Mouse (Mus musculus) neural tube, embryonic 14.5 days (tissue): ENCODE measurements at regions not wholly inside any gene's neighbourhood (a gene's known extent, or its start where the extent isn't known, plus 50 kb on each side); places are given as distances from the start of the nearest gene placed in this dataset.

Source experiments
- ATAC-seq: fragments of 200-750 bp; cut with Nextera tagmentation; 2 replicates; pipeline ENCODE4 v1.8.0; 2017; ENCODE audit warnings: low read depth, mild to moderate bottlenecking, moderate TSS enrichment, moderate library complexity
- H3K27ac ChIP-seq: fragments of 300-500 bp; sonication (generic); 2 replicates; pipeline ENCODE4 v1.5.1; 2014; ENCODE audit warnings: low read depth, mild to moderate bottlenecking, control low read depth, low read length, moderate library complexity, mixed read lengths
- H3K27me3 ChIP-seq: fragments of 300-500 bp; sonication (generic); 2 replicates; pipeline ENCODE4 v1.6.1; 2014; ENCODE audit warnings: low read length; ENCODE audit not compliant: control insufficient read depth, insufficient read depth
- H3K36me3 ChIP-seq: fragments of 300-500 bp; sonication (generic); 2 replicates; pipeline ENCODE4 v1.6.1; 2014; ENCODE audit warnings: low read length, mixed read lengths; ENCODE audit not compliant: control insufficient read depth, insufficient read depth
- H3K4me1 ChIP-seq: fragments of 300-500 bp; sonication (generic); 2 replicates; pipeline ENCODE4 v1.6.1; 2014; ENCODE audit warnings: low read length; ENCODE audit not compliant: control insufficient read depth, insufficient read depth
- H3K4me2 ChIP-seq: fragments of 300-500 bp; sonication (generic); 2 replicates; pipeline ENCODE4 v1.6.1; 2014; ENCODE audit warnings: mild to moderate bottlenecking, low read depth, low read length, control low read depth
- H3K4me3 ChIP-seq: fragments of 300-500 bp; sonication (generic); 2 replicates; pipeline ENCODE4 v1.5.1; 2014; ENCODE audit warnings: low read depth, low read length, control low read depth, mixed read lengths
- H3K9ac ChIP-seq: fragments of 300-500 bp; sonication (generic); replicated peaks from 2 replicates; pipeline ENCODE4 v1.6.1; 2014; ENCODE audit warnings: low read depth, mild to moderate bottlenecking, control low read depth, low read length, mixed read lengths
- H3K9me3 ChIP-seq: fragments of 300-500 bp; sonication (generic); 2 replicates; pipeline ENCODE4 v1.6.1; 2016; ENCODE audit warnings: low read length; ENCODE audit not compliant: control insufficient read depth
- WGBS: fragments of 180-500 bp; shearing (Covaris S2); extraction: QIAGEN DNeasy Blood & Tissue Kit; methylation state at CpG from one replicate; pipeline ENCODE4 v1.1.7; 2014; 5-methylcytosine and 5-hydroxymethylcytosine counted together

DNA sequence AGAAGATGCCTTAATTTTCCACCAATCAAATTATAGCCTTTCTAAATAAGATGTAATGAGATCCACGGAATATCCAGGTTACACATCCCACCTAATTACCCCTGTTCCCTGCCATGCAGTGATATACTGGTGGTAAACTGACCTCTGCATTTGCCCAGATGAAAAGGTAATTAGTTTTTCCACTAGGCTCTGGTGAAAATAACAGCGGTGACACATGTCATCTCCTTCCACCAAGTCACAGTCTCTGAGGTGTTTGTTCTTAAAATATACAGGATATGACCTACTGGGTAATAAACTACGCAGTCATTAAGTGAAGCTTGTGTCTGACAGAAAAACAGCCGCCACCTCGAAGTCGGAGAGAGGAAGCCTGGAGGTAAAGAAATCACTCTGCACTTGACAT lies 313.6 kb upstream of the Spred2 start:
- Histone ChIP-seq H3K4me3 (no peak overlapping the region), H3K9me3 (no peaks in the 10 kb centered on the region), H3K4me1 (no peaks in the 10 kb centered on the region), H3K27me3 (no peaks in the 10 kb centered on the region), H3K27ac (no peak overlapping the region), H3K36me3 (no peaks in the 10 kb centered on the region), H3K4me2 (no peak overlapping the region), H3K9ac (no peak overlapping the region)
- WGBS, result 59% methylated on average over 6 of the region's 6 CpGs
- ATAC-seq, result no peak

DNA sequence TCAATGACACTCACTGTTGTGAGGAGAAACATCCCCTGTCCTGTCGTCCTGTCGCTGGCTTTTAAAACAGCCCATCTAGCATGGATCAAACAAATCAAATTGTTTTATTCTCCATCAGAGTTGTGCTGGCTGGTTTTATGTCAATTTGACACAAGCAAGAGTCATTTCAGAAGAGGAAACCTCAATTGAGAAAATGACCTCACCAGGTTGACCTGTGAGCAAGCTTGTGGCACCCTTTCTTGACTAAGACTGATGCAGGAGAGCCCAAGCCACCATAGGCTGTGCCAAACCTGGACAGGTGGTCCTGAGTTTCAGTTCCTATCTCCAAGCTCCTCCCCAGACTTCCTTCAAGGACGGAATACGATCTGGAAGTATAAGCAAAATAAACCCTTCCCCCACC lies 313.0 kb upstream of the Spred2 start:
- H3K27ac ChIP-seq, result no peak overlapping the region
- no peaks in the 10 kb centered on the region for H3K36me3 ChIP-seq
- H3K9me3 ChIP-seq, result no peaks in the 10 kb centered on the region
- WGBS, result 82% methylated on average over 4 of the region's 4 CpGs
- H3K9ac ChIP-seq, result no peak overlapping the region
- H3K4me3 ChIP-seq, result no peak overlapping the region
- H3K4me1 ChIP-seq, result no peaks in the 10 kb centered on the region
- H3K4me2 ChIP-seq, result no peak overlapping the region
- no peaks in the 10 kb centered on the region for H3K27me3 ChIP-seq
- ATAC-seq, result no peak

DNA sequence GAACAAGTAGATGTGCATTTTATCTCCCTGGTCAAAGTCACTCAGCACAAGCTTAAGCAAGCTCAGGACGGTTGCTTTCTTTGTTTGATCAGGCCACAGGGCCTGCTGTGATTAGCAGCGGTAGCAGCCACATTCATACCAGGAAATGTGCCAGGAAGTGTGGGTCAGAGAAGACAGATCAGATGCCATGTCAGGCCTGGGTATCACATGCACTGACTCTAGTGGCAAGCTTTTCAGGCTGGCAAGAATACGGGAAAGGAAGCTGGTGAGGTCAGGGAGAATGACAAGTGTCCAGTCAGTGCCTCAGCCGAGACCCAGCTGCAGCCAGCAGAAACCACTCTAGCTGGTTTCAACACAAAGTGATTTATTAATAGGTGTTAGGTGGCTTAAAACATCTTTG lies 307.7 kb upstream of the Spred2 start:
- Histone ChIP-seq H3K27ac (no peak overlapping the region), H3K36me3 (no peaks in the 10 kb centered on the region), H3K4me2 (no peak overlapping the region), H3K4me3 (no peak overlapping the region), H3K4me1 (no peaks in the 10 kb centered on the region), H3K9ac (no peak overlapping the region), H3K27me3 (no peaks in the 10 kb centered on the region), H3K9me3 (no peaks in the 10 kb centered on the region)
- 69% methylated on average over 4 of the region's 4 CpGs for WGBS
- no peak for ATAC-seq

DNA sequence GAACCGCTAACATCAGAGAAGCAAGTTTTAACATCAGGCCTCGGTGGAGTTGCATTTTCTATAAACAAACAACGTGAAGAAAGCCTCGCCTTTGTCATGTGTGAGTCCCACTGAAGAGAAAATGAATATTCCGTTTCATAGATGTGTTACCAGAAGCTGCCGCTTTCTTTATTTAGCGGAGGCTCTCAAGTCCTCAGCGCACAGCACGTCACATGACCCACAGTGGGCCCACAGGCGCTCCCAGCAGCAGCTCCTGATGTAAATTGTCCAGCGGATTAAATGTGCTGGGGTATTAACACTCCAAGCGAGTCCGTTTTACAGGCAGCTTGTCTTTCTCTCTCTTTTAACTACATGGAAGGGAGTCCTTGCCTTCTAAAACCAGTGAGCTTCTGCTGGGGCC lies 304.7 kb upstream of the Spred2 start:
- ATAC-seq, result no peak

DNA sequence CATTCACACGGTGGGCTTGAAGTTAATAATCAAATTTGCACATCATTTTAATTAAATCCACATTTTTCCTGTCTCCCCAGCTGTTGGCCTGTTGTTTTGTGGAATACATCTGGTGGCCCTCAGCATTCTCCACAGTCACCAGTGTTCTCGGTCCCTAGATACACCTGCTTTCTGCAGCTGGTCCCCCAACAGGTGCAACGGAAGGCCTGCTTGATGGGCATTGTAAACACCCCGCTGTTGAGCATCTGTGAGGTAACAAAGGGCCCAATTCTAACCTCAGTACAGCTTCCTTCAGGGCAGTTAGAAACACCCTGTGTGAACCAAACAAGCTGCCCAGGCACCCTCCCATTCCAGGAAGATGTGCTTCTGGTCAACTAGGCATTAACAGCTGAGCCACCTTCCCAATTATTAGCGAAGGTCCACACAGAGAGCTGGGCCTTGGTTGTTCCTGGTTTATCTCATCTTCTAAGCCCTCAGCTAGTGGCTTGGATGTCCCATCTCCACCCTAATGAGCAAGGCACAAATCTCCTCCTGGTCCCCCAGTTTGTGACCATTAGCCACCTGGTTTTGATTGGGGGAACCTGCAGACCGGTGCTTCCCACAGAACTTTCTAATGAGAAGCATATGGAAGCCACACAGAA lies 293.0 kb upstream of the Spred2 start:
- Histone ChIP-seq H3K9me3 (no peaks in the 10 kb centered on the region), H3K27ac (no peak overlapping the region), H3K4me1 (no peaks in the 10 kb centered on the region), H3K27me3 (no peaks in the 10 kb centered on the region), H3K36me3 (no peaks in the 10 kb centered on the region), H3K4me3 (no peak overlapping the region), H3K9ac (no peak overlapping the region), H3K4me2 (no peak overlapping the region)
- WGBS, result 71% methylated on average over 6 of the region's 6 CpGs
- ATAC-seq, result no peak

More for the DNA sequence above, 304.7 kb upstream of the Spred2 start:
- WGBS, result 81% methylated on average over 13 of the region's 13 CpGs
- Histone ChIP-seq H3K36me3 (no peaks in the 10 kb centered on the region), H3K4me2 (no peak overlapping the region), H3K27me3 (no peaks in the 10 kb centered on the region), H3K9ac (no peak overlapping the region), H3K27ac (no peak overlapping the region), H3K4me3 (no peak overlapping the region), H3K9me3 (no peaks in the 10 kb centered on the region), H3K4me1 (no peaks in the 10 kb centered on the region)

DNA sequence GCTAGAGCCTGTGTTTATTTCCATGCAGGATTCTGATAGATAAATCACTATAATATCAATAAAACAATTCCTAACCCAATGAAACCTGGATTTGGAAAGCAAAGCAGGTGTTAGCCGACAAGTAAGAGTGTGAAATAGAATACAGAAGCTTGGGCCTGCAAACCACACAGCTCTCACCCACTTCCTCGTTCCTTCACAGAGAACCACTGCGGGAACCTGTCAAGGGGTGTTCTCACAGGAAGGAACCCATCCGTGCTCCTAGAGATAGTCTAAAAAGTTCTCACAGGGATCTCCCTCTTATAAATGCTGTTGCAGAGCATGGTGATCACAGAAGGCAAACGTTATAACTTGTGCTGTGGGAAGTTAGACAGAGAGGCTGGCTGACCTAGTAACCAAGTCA lies 291.7 kb upstream of the Spred2 start:
- Histone ChIP-seq H3K9ac (no peak overlapping the region), H3K4me2 (no peak overlapping the region), H3K27me3 (no peaks in the 10 kb centered on the region), H3K9me3 (no peaks in the 10 kb centered on the region), H3K36me3 (no peaks in the 10 kb centered on the region), H3K4me1 (no peaks in the 10 kb centered on the region), H3K27ac (no peak overlapping the region), H3K4me3 (no peak overlapping the region)
- ATAC-seq, result no peak
- 83% methylated on average over 5 of the region's 5 CpGs for WGBS

DNA sequence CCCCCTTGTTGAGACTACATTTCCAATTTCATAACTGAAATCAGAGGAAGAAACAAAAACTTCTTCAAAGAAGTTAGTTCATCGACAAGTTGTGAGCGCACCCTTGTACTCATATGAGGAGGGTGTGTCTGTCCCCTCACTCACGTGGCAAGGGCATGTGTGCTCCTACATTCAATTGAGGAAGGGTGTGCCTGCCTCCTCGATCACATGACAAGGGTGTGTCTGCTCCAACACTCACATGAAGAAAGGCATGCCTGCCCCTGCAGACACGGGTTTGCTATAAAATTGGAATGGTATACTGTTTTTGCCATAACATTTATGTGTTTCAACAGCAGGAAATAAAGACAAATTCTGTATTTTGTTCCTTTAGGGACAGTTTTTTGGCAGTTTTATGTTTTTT lies 290.6 kb upstream of the Spred2 start:
- no peaks in the 10 kb centered on the region for H3K9me3 ChIP-seq
- H3K4me2 ChIP-seq, result no peak overlapping the region
- H3K27me3 ChIP-seq, result no peaks in the 10 kb centered on the region
- no peaks in the 10 kb centered on the region for H3K36me3 ChIP-seq
- H3K4me1 ChIP-seq, result no peaks in the 10 kb centered on the region
- H3K27ac ChIP-seq, result no peak overlapping the region
- no peak overlapping the region for H3K4me3 ChIP-seq
- 89% methylated on average over 5 of the region's 5 CpGs for WGBS
- no peak overlapping the region for H3K9ac ChIP-seq
- no peak for ATAC-seq

DNA sequence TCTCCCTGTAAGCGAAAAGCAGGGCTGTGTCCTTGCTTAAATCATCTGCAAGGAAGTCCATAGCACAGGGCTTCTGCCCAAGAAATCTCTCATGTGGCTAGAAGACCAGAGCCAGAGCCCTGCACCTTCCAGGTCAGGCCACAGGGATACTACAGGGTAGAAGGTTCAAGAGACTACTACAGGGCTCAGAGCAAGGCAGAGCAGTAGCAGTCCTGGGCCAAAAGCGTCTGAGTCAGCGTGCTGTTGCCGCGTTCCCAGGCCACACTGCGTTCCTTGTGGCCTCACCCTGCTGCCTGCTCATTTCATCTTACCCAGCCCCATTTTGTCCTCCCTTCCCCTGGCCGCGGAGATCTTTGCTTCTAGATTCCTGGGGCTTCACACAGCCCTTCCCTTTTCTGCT lies 283.0 kb upstream of the Spred2 start:
- no peak overlapping the region for H3K9ac ChIP-seq
- ATAC-seq, result no peak
- no peaks in the 10 kb centered on the region for H3K36me3 ChIP-seq
- WGBS, result 73% methylated on average over 8 of the region's 8 CpGs
- H3K27ac ChIP-seq, result no peak overlapping the region
- H3K4me2 ChIP-seq, result no peak overlapping the region
- no peaks in the 10 kb centered on the region for H3K9me3 ChIP-seq
- H3K4me1 ChIP-seq, result no peaks in the 10 kb centered on the region
- H3K27me3 ChIP-seq, result no peaks in the 10 kb centered on the region
- no peak overlapping the region for H3K4me3 ChIP-seq

DNA sequence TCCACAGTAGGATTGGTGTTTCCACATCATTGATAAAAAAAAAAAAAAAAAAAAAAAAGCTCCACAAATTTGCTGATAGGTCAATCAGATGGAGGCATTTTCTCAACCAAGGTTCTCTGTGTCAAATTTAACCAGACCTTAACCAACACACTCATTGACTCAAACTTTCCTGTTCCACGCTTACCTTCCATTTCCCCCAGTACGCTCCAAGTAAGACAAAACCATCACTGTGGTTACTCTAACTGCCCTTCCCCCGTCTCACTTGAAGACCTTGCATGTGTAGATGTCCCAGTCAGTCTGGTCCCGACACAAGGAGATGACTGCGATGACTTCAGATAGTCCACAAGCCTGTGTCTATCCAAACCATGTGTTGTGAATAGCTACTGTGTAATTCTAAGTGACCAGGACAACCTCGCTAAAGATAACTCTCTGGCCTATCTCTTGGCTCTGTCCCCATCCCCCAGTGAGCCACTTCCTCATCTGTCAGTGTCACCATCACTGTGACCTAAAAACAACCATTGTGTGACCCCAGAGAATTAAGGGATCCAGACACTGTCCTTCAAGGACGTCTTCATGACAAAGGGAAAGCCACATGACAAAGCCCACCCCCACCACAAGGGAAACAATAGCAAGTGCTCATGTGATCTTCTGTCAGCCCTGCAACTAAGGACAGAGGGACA lies 279.9 kb upstream of the Spred2 start:
- WGBS, result 73% methylated on average over 7 of the region's 7 CpGs
- no peak for ATAC-seq
- Histone ChIP-seq H3K27ac (no peak overlapping the region), H3K9me3 (no peaks in the 10 kb centered on the region), H3K27me3 (no peaks in the 10 kb centered on the region), H3K4me1 (no peaks in the 10 kb centered on the region), H3K4me2 (no peak overlapping the region), H3K36me3 (no peaks in the 10 kb centered on the region), H3K9ac (no peak overlapping the region), H3K4me3 (no peak overlapping the region)
